Mouse (Mus musculus) bone marrow, adult 2 months (tissue): ENCODE measurements at regions not wholly inside any gene's neighbourhood (a gene's known extent, or its start where the extent isn't known, plus 50 kb on each side); places are given as distances from the start of the nearest gene placed in this dataset.
"Not testable (repeated sequence)": the region's sequence is repeated elsewhere in the genome, so short reads cannot be mapped to it uniquely, and the experiment has no call there.

Source experiments
- CTCF ChIP-seq: fragments of 200-500 bp; IDR thresholded peaks from 2 replicates; pipeline ENCODE4 v1.5.1; 2011; ENCODE audit warnings: low read length, control low read depth; ENCODE audit not compliant: control insufficient read depth, insufficient read depth
- POLR2A ChIP-seq: fragments of 200-500 bp; IDR thresholded peaks from 2 replicates; pipeline ENCODE4 v1.6.1; 2011; ENCODE audit warnings: low read depth, mild to moderate bottlenecking, control low read depth, low read length, borderline replicate concordance; ENCODE audit not compliant: control insufficient read depth

- TF ChIP-seq CTCF, POLR2A: not testable (repeated sequence)
Observed at GRCm38 (mm10) chr13:89383619-89384190, 155.9 kb upstream of the Hapln1 start.
